Mouse (Mus musculus): ENCODE measurements at regions not wholly inside any gene's neighbourhood (a gene's known extent, or its start where the extent isn't known, plus 50 kb on each side); places are given as distances from the start of the nearest gene placed in this dataset.
"Not testable (repeated sequence)": the region's sequence is repeated elsewhere in the genome, so short reads cannot be mapped to it uniquely, and the experiment has no call there.

DNA sequence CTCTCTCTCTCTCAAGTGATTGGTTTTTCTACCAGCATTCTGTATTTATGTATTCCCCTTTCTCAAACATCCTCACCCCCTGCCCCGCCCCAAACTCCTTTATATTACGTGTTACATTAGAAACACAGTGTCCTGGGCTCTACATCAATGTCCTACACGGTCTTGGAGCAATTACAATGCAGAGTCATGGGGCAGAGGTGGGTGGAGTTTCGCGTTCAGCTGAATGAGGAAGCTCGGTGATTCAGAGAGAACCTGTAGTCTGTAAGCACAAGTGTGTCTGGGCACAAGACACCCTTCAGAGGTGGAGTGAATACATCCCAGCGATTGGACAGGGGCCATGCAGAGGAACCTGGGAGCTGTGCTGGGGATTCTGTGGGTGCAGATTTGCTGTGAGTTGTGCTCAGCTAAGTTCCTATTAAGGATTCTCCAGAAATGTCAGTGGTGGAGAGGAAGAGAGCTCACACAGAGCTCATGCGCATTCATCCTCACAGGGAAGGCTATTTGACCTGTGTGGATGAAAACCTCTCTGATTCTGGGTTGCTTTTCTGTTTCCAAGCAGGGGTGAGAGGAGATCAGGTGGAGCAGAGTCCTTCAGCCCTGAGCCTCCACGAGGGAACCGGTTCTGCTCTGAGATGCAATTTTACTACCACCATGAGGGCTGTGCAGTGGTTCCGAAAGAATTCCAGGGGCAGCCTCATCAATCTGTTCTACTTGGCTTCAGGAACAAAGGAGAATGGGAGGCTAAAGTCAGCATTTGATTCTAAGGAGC is 806.4 kb upstream of the Olfr1507 start:
- not testable (repeated sequence) for H3K27ac ChIP-seq (ENCODE audit: low read depth, low read length); H3K4me1 ChIP-seq (ENCODE audit: control insufficient read depth, insufficient read depth, low read depth, low read length); H3K9me3 ChIP-seq (ENCODE audit: control insufficient read depth, low read length); H3K27me3 ChIP-seq (replicated peaks; ENCODE audit: control insufficient read depth, insufficient read depth, low read length); H3K36me3 ChIP-seq (ENCODE audit: control insufficient read depth, insufficient read depth, low read length); H3K4me3 ChIP-seq (ENCODE audit: low read length); H3K4me2 ChIP-seq (ENCODE audit: low read length); H3K9ac ChIP-seq (ENCODE audit: low read depth, low read length)
- no CpG with 5 or more reads among the region's 11 CpGs for WGBS
- peak; percentile 81 for ATAC-seq

DNA sequence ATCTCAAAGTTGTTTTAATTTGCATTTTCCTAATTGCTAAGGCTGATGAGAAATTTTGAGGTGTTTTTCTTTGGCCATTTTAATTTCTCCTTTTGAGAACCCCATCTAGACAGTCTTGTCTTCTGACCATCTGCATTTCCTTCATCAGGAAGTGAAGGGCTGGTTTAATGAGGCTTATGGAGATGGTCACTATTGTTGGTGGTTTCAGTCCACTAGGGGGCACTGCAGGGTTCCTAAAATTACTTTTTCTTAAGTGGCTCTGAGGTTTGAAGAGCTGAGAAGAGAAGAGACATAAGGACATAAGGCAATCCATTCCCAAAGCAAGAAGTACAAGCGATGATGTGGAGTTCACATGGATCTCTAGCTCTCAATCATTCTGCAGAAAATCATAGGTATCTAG is 805.6 kb upstream of the Olfr1507 start:
- H3K4me2 ChIP-seq (ENCODE audit: low read length); H3K9me3 ChIP-seq (ENCODE audit: control insufficient read depth, low read length); ATAC-seq; H3K27me3 ChIP-seq (replicated peaks; ENCODE audit: control insufficient read depth, insufficient read depth, low read length); H3K27ac ChIP-seq (ENCODE audit: low read depth, low read length); H3K4me1 ChIP-seq (ENCODE audit: control insufficient read depth, insufficient read depth, low read depth, low read length); H3K4me3 ChIP-seq (ENCODE audit: low read length); H3K9ac ChIP-seq (ENCODE audit: low read depth, low read length); H3K36me3 ChIP-seq (ENCODE audit: control insufficient read depth, insufficient read depth, low read length): not testable (repeated sequence)
- WGBS: 82% methylated on average over 1 of the region's 1 CpGs

DNA sequence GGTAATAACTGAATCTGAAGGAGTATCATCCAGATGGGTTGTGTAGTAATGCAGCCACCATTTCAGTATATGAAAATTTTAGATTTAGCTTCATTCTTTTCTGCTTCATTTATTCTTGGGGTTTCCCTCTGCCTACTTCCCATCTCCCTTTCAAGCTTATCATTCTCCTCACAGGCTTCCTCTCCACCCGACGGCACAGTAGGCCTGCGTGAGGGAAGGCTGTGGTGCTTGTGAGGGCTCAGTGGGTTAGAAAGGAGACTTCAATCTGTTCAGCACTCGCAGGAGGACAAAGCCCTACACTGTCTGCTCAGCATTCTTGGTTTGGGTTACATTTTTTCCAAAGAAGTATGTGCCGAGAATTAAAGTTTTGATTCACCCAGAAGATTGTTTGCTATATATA is 804.2 kb upstream of the Olfr1507 start:
- not testable (repeated sequence) for H3K4me1 ChIP-seq (ENCODE audit: control insufficient read depth, insufficient read depth, low read depth, low read length); H3K9ac ChIP-seq (ENCODE audit: low read depth, low read length); H3K27me3 ChIP-seq (replicated peaks; ENCODE audit: control insufficient read depth, insufficient read depth, low read length); H3K4me2 ChIP-seq (ENCODE audit: low read length); H3K27ac ChIP-seq (ENCODE audit: low read depth, low read length); H3K4me3 ChIP-seq (ENCODE audit: low read length); H3K36me3 ChIP-seq (ENCODE audit: control insufficient read depth, insufficient read depth, low read length); ATAC-seq; H3K9me3 ChIP-seq (ENCODE audit: control insufficient read depth, low read length)
- no CpG with 5 or more reads among the region's 5 CpGs for whole genome bisulfite sequencing

DNA sequence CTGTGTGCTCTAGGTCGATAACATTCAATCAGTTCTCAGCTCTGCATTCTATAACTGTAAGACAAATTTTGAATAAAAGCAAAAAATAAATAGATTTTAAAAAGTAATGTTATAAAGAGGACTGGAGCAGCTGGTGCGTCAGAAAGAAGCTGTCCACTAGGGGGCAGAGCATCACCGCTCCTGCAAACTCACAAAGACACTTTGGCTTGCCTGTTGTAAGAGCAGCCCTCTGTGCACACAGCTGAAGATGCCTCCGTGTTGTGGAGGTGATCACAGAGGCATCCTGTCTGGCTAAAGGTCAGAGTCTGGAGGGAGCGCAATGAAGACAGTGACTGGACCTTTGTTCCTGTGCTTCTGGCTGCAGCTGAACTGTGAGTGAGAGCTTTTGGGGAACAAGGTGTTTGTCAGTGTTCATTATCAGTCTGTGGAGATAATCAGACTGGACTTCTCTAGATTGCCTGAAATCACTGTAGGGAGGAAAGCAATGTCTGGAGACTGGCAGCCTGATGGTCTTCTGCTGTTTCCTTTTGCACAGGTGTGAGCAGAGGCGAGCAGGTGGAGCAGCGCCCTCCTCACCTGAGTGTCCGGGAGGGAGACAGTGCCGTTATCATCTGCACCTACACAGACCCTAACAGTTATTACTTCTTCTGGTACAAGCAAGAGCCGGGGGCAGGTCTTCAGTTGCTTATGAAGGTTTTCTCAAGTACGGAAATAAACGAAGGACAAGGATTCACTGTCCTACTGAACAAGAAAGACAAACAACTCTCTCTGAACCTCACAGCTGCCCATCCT is 788.0 kb upstream of the Olfr1507 start:
- not testable (repeated sequence) for H3K9ac ChIP-seq (ENCODE audit: low read depth, low read length); H3K4me2 ChIP-seq (ENCODE audit: low read length); H3K27ac ChIP-seq (ENCODE audit: low read depth, low read length); H3K4me1 ChIP-seq (ENCODE audit: control insufficient read depth, insufficient read depth, low read depth, low read length); H3K27me3 ChIP-seq (replicated peaks; ENCODE audit: control insufficient read depth, insufficient read depth, low read length); H3K36me3 ChIP-seq (ENCODE audit: control insufficient read depth, insufficient read depth, low read length); H3K9me3 ChIP-seq (ENCODE audit: control insufficient read depth, low read length); H3K4me3 ChIP-seq (ENCODE audit: low read length)
- no CpG with 5 or more reads among the region's 12 CpGs for WGBS
- peak; percentile 94 for ATAC-seq

DNA sequence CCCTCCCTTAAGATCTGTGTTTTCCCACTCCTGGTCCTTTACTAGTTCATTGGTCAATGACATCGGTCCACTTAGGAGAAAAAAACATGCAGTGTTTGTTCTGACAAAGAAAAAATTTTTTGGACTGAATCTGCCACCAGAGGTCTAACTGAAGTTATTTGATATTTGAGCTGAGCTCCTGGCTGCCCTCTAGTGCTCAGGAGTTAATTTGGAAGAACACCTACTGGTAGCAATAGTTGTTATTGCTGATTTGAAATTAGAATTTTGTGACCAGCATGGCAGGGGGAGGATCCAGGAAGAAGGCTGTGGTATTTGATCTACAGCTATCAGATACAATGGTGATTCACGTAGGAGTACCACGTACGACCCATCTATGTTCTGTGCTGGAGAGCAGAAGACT is 777.7 kb upstream of the Olfr1507 start:
- not testable (repeated sequence) for H3K4me2 ChIP-seq (ENCODE audit: low read length); H3K4me1 ChIP-seq (ENCODE audit: control insufficient read depth, insufficient read depth, low read depth, low read length); H3K36me3 ChIP-seq (ENCODE audit: control insufficient read depth, insufficient read depth, low read length); H3K27ac ChIP-seq (ENCODE audit: low read depth, low read length); H3K9ac ChIP-seq (ENCODE audit: low read depth, low read length); H3K4me3 ChIP-seq (ENCODE audit: low read length); ATAC-seq; H3K27me3 ChIP-seq (replicated peaks; ENCODE audit: control insufficient read depth, insufficient read depth, low read length); H3K9me3 ChIP-seq (ENCODE audit: control insufficient read depth, low read length)
- WGBS: 86% methylated on average over 3 of the region's 4 CpGs

DNA sequence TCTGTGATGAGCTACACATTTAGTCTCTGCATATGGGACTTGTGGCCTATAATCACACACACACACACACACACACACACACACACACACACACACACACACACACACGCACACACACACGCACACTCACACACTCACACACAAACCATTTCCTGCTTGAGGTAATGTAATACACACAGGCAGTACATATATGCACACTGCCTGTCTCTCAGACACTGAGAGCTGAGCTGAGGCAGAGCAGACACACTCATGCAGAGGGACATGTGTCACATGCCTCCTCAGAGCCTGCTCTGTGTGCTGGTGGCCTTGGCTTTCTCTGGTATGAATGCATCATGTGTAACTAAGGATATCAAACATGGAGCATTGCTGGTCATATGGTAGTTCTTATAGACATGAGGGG is 772.1 kb upstream of the Olfr1507 start:
- H3K4me1 ChIP-seq (ENCODE audit: control insufficient read depth, insufficient read depth, low read depth, low read length); H3K9ac ChIP-seq (ENCODE audit: low read depth, low read length); H3K4me3 ChIP-seq (ENCODE audit: low read length); H3K36me3 ChIP-seq (ENCODE audit: control insufficient read depth, insufficient read depth, low read length); H3K27me3 ChIP-seq (replicated peaks; ENCODE audit: control insufficient read depth, insufficient read depth, low read length); ATAC-seq; H3K9me3 ChIP-seq (ENCODE audit: control insufficient read depth, low read length); H3K4me2 ChIP-seq (ENCODE audit: low read length); H3K27ac ChIP-seq (ENCODE audit: low read depth, low read length): not testable (repeated sequence)
- WGBS: 88% methylated on average over 2 of the region's 2 CpGs

DNA sequence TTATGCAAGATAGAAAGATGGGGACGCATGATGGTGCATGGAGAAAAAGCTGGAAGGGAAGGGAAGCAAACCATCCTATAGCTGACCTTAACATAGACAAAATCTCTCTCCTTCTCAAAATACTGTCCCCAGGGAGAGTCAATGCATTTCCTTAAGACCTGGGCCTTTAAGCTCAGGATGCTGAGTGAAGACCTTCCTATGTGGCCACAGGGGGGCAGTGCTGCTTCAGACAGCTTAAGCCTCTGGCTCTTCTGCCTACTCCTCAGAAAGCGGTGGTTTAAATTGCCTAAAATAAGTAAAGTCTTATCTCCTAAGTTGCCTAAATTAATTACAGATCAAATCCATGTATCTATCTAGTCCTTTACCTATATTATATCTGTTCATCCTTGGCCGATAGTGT is 760.4 kb upstream of the Olfr1507 start:
- H3K9ac ChIP-seq (ENCODE audit: low read depth, low read length); H3K4me3 ChIP-seq (ENCODE audit: low read length); H3K27me3 ChIP-seq (replicated peaks; ENCODE audit: control insufficient read depth, insufficient read depth, low read length); H3K27ac ChIP-seq (ENCODE audit: low read depth, low read length); H3K4me2 ChIP-seq (ENCODE audit: low read length); H3K36me3 ChIP-seq (ENCODE audit: control insufficient read depth, insufficient read depth, low read length); ATAC-seq; H3K4me1 ChIP-seq (ENCODE audit: control insufficient read depth, insufficient read depth, low read depth, low read length); H3K9me3 ChIP-seq (ENCODE audit: control insufficient read depth, low read length): not testable (repeated sequence)
- no CpG with 5 or more reads among the region's 3 CpGs for WGBS

DNA sequence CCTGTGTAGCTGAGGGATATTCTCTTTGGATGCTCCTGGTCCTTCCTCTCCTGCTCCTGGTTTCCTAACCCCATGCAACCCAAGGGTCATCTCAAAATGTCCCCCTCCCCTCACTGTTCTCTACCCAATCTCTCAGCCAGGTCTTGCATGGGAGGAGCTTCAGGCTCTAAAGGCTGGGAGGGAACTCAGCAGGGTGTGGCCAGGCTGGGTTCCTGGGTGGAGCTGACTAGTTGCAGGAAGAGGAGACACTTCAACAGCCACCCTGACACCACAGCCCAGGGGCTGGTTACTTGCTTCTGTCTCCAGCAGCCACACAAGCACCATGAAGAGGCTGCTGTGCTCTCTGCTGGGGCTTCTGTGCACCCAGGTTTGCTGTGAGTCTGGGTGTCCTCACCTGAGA is 757.9 kb upstream of the Olfr1507 start:
- H3K27me3 ChIP-seq (replicated peaks; ENCODE audit: control insufficient read depth, insufficient read depth, low read length); H3K27ac ChIP-seq (ENCODE audit: low read depth, low read length); H3K4me3 ChIP-seq (ENCODE audit: low read length); H3K36me3 ChIP-seq (ENCODE audit: control insufficient read depth, insufficient read depth, low read length); H3K4me1 ChIP-seq (ENCODE audit: control insufficient read depth, insufficient read depth, low read depth, low read length); H3K9ac ChIP-seq (ENCODE audit: low read depth, low read length); ATAC-seq; H3K4me2 ChIP-seq (ENCODE audit: low read length); H3K9me3 ChIP-seq (ENCODE audit: control insufficient read depth, low read length): not testable (repeated sequence)

DNA sequence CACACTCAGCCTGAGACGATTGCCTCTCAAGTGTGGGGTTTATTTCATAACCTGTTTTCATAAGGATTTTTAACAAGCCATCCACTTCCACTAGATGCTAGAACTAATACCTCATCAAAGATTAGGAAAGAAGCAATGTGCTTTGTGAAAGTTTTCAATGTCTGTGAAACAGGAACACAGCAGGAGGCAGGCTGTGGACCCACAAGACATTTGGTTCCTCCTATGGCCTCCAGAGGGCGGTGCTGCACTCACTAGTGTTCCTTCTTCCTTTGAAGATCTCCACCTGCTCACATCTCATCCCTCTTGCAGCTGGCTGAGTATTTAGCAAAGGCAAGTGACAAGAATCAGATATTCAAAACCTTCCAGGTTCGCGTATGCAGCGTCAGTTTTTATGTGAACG is 735.6 kb upstream of the Olfr1507 start:
- not testable (repeated sequence) for H3K36me3 ChIP-seq (ENCODE audit: control insufficient read depth, insufficient read depth, low read length); H3K4me2 ChIP-seq (ENCODE audit: low read length); H3K27me3 ChIP-seq (replicated peaks; ENCODE audit: control insufficient read depth, insufficient read depth, low read length); H3K9ac ChIP-seq (ENCODE audit: low read depth, low read length); H3K4me3 ChIP-seq (ENCODE audit: low read length); H3K27ac ChIP-seq (ENCODE audit: low read depth, low read length); H3K4me1 ChIP-seq (ENCODE audit: control insufficient read depth, insufficient read depth, low read depth, low read length); ATAC-seq; H3K9me3 ChIP-seq (ENCODE audit: control insufficient read depth, low read length)
- no CpG with 5 or more reads among the region's 6 CpGs for WGBS

All from hindbrain, embryonic 16.5 days (tissue).